Mouse (Mus musculus) C2C12 (cell line): Measurements from ENCODE around the gene Kcnj13.

Source experiments
- CTCF ChIP-seq: IDR thresholded peaks from one replicate; pipeline ENCODE4 v1.5.1; 2011; ENCODE audit not compliant: control insufficient read depth, insufficient read depth, insufficient read length
- FOSL1 ChIP-seq: IDR thresholded peaks from one replicate; pipeline ENCODE4 v1.8.0; 2011; ENCODE audit warnings: mild to moderate bottlenecking, low read length; ENCODE audit not compliant: poor library complexity, insufficient read depth, severe bottlenecking
- MAX ChIP-seq: IDR thresholded peaks from one replicate; pipeline ENCODE4 v1.6.1; 2011; ENCODE audit warnings: mild to moderate bottlenecking, control low read depth
- MYOD1 ChIP-seq: IDR thresholded peaks from one replicate; pipeline ENCODE4 v1.6.1; 2011; ENCODE audit warnings: low read depth; ENCODE audit not compliant: control insufficient read depth, insufficient read length

GRCm38 (mm10) chr1:87394594-87394993 lies at the start of gene Kcnj13:
- TF ChIP-seq CTCF (no peak), MYOD1 (no peak), FOSL1 (no peak), MAX (no peak)
